Mouse (Mus musculus): ENCODE measurements around the gene Hoxc6.

Gene Hoxc6

GRCm38 (mm10) chr15:103013238-103013984 is 15.4 kb downstream of the Hoxc6 start:
- ATAC-seq (ENCODE audit: low TSS enrichment): no peak

- ATAC-seq (ENCODE audit: low TSS enrichment): no peak
Measured at GRCm38 (mm10) chr15:103014166-103015008, 16.3 kb downstream of the Hoxc6 start.

- ATAC-seq (ENCODE audit: low TSS enrichment): no peak
Measured at GRCm38 (mm10) chr15:103015009-103015399, 16.9 kb downstream of the Hoxc6 start.

GRCm38 (mm10) chr15:103015406-103016166 is 17.5 kb downstream of the Hoxc6 start:
- ATAC-seq (ENCODE audit: low TSS enrichment): no peak

GRCm38 (mm10) chr15:103018636-103019035 is 20.6 kb downstream of the Hoxc6 start, which contains the start of gene Hoxc4:
Gene Hoxc4, plus strand, starts transcription at chr15:103018934.
- ATAC-seq (ENCODE audit: low TSS enrichment): no peak

GRCm38 (mm10) chr15:103020899-103021418 is 22.9 kb downstream of the Hoxc6 start:
- no peak for ATAC-seq (ENCODE audit: low TSS enrichment)

GRCm38 (mm10) chr15:103021544-103021943 is 23.5 kb downstream of the Hoxc6 start:
- ATAC-seq (ENCODE audit: low TSS enrichment): no peak

GRCm38 (mm10) chr15:103024131-103024530 is 26.1 kb downstream of the Hoxc6 start:
- no peak for ATAC-seq (ENCODE audit: low TSS enrichment)

- ATAC-seq (ENCODE audit: low TSS enrichment): no peak
Measured at GRCm38 (mm10) chr15:103027266-103028235, 29.5 kb downstream of the Hoxc6 start.

GRCm38 (mm10) chr15:103028916-103029512 is 31.0 kb downstream of the Hoxc6 start:
- ATAC-seq (ENCODE audit: low TSS enrichment): no peak

- ATAC-seq (ENCODE audit: low TSS enrichment): no peak
Measured at GRCm38 (mm10) chr15:103030142-103030541, 32.1 kb downstream of the Hoxc6 start.

GRCm38 (mm10) chr15:103032167-103032566 is 34.1 kb downstream of the Hoxc6 start:
- no peak for ATAC-seq (ENCODE audit: low TSS enrichment)

- no peak for ATAC-seq (ENCODE audit: low TSS enrichment)
Measured at GRCm38 (mm10) chr15:103032646-103033575, 34.9 kb downstream of the Hoxc6 start.

- no peak for ATAC-seq (ENCODE audit: low TSS enrichment)
Measured at GRCm38 (mm10) chr15:103034043-103034806, 36.2 kb downstream of the Hoxc6 start.

- ATAC-seq (ENCODE audit: low TSS enrichment): no peak
Measured at GRCm38 (mm10) chr15:103034807-103035547, 36.9 kb downstream of the Hoxc6 start.

- no peak for ATAC-seq (ENCODE audit: low TSS enrichment)
Measured at GRCm38 (mm10) chr15:103035548-103035881, 37.5 kb downstream of the Hoxc6 start.

GRCm38 (mm10) chr15:103037579-103037978 is 39.5 kb downstream of the Hoxc6 start:
- no peak for ATAC-seq (ENCODE audit: low TSS enrichment)
